Mouse (Mus musculus) embryo, embryonic 10 days (tissue): Measurements from ENCODE around the gene Orm2.

Experiments used
- DNase-seq: peaks from one replicate; pipeline ENCODE4 v3.0.0-alpha.2; 2015; ENCODE audit warnings: low spot score

Gene Orm2

DNA sequence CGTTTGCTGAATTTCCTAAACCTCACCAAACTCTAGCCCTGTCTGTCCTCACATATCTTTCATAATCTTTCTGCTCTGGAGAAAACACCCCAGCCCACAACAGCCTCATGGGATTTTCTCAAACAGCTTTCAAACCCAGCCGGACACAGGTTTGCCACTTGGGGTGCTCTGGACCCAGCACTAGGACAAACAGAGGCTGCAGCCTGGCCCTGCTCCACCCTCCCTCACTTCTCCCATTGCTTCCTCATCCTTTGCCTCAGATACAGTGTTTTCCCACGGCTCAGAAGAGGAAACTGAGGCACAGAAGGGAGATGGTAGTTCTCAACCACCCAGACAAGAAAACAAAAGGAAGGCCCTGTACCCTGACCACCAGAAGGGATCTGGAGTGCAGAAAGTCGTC lies 43.4 kb downstream of the Orm2 start:
- no peak for DNase-seq

DNA sequence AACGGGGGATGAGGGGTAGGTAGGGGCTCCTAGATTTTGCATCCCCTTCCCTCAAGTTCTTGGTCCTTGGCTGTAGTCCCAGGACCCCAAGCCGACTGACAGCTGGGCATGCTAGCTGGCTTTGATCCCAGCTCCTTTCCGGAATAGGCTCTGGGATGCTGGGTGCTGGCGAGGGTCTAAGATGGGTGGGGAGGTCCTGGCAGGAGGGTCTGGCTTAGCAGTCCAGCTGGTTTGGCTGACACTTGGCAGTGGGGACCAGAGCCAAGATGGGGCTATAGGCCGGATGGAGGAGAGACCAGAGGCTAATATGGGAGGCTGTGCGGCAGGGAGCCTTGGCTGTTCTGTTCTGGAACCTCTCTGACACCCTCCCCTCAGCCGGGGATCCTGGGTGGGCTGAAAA lies 46.0 kb downstream of the Orm2 start:
- no peak for DNase-seq

DNA sequence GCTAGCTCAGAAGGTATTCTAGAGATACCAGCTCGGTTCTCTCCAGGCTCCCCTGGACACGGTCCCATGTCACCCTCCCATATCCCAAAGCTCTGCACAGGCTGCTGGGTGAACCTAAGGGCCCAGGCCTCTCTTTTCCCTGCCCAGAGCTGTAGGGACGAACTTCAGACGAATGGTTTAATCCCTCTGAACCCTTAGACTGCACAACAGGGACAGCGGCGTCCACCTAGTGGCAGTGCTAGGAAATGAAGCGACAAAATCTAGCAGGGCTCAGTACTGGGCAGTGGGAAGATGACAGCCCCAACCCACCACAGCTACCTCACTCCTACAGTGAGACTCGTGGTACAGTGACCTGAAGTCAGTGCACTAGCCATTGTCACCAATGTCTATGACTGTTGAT lies 46.4 kb downstream of the Orm2 start:
- DNase-seq = peak; percentile 88

- DNase-seq = peak; percentile 24
Observed at GRCm38 (mm10) chr4:63409317-63409907, 47.2 kb downstream of the Orm2 start.

GRCm38 (mm10) chr4:63409908-63410582 lies 47.8 kb downstream of the Orm2 start:
- peak; percentile 73 for DNase-seq

GRCm38 (mm10) chr4:63410583-63410934 lies 48.3 kb downstream of the Orm2 start:
- DNase-seq = peak; percentile 97

DNA sequence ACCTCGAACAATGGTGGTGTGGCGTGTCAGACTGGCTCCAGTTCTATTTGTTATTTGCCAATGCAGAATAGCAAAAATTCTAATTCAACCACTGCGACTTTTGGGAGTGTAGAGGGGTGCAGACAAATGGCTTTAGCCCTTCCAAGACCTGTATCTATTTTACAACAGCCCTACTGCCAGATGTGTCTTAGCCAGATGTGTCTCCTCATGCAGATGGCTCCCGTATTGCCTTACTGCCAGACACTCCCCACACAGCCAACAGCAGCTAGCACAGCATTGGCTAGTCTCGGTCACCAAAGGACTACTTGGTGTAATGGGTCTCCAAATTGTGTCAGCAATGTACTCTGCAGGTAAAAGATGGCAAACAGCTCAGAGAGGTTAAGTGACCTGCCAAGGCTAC lies 49.0 kb downstream of the Orm2 start:
- no peak for DNase-seq

DNA sequence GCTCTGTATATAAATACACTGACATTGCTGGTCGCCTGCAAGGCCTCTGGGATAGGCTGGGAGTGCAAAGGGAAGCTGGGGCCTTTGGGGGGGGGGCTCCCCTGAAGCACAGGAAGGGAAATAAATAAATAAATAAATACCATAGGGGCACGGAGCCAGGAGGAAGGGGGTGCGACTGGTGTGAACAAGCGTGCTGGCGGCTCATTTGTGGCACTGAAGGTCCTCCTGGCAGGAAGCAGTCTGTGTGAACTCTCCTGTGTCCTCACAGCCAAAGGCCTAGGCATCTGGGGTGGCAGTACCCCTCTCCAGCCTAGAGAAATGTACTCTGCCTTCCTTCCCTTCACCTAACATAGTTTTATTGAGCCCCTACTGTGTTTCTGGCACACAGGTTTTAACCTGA lies 52.7 kb downstream of the Orm2 start:
- no peak for DNase-seq
